Mouse (Mus musculus) liver, adult 2 months (tissue): ENCODE data around the gene Hoxd12. TPM values are rescaled to one million over a fixed set of nuclear protein-coding genes. Genes with fewer than 3 reads are reported as not detected.

Source experiments
- DNase-seq: peaks from one replicate; pipeline ENCODE4 v3.0.0-alpha.2; 2011; ENCODE audit warnings: low read depth, low spot score; ENCODE audit errors: extremely low read depth
- H3K27ac ChIP-seq: fragments of 200-500 bp; replicated peaks from 2 replicates; pipeline ENCODE4 v1.5.1; 2012; ENCODE audit warnings: low read depth, mild to moderate bottlenecking, control low read depth, inconsistent platforms, low read length; ENCODE audit not compliant: insufficient read depth
- H3K27me3 ChIP-seq: fragments of 200-500 bp; 2 replicates; pipeline ENCODE4 v1.6.1; 2012; ENCODE audit warnings: mild to moderate bottlenecking, moderate library complexity, low read length, inconsistent platforms; ENCODE audit not compliant: control insufficient read depth, insufficient read depth
- H3K36me3 ChIP-seq: fragments of 200-500 bp; 2 replicates; pipeline ENCODE4 v1.6.1; 2012; ENCODE audit warnings: low read length, inconsistent platforms; ENCODE audit not compliant: control insufficient read depth, insufficient read depth
- H3K4me1 ChIP-seq: fragments of 200-500 bp; 2 replicates; pipeline ENCODE4 v1.6.1; 2011; ENCODE audit warnings: low read length; ENCODE audit not compliant: control insufficient read depth, insufficient read depth
- H3K4me3 ChIP-seq: fragments of 200-500 bp; 2 replicates; pipeline ENCODE4 v1.5.1; 2011; ENCODE audit warnings: low read depth, mild to moderate bottlenecking, control low read depth, low read length, moderate library complexity; ENCODE audit not compliant: insufficient read depth
- H3K79me2 ChIP-seq: fragments of 200-500 bp; 2 replicates; pipeline ENCODE4 v1.6.1; 2012; ENCODE audit warnings: inconsistent platforms, mild to moderate bottlenecking, low read length, moderate library complexity; ENCODE audit not compliant: control insufficient read depth, insufficient read depth
- H3K9ac ChIP-seq: fragments of 200-500 bp; 2 replicates; pipeline ENCODE4 v1.6.1; 2012; ENCODE audit warnings: low read depth, mild to moderate bottlenecking, control low read depth, inconsistent platforms, low read length
- CTCF ChIP-seq: fragments of 200-500 bp; IDR thresholded peaks from 2 replicates; pipeline ENCODE4 v1.5.1; 2011; ENCODE audit warnings: low read depth, low read length, control low read depth
- POLR2A ChIP-seq: fragments of 200-500 bp; IDR thresholded peaks from 2 replicates; pipeline ENCODE4 v1.6.1; 2011; ENCODE audit warnings: low read length, control low read depth; ENCODE audit not compliant: insufficient read depth; ENCODE audit errors: extremely low read depth
- WGBS: fragments of 180-500 bp; shearing (Covaris S2); methylation state at CpG from one replicate; pipeline ENCODE4 v1.1.7; 2018; 5-methylcytosine and 5-hydroxymethylcytosine counted together
- polyA plus RNA-seq: library from polyadenylated mRNA; depleted of rRNA; stranded (reverse); fragments of >200 nt; gene quantifications from 2 replicates; pipeline ENCODE4 v1.2.3, GENCODE M21; 2012
- total RNA-seq: library from RNA; depleted of rRNA; stranded (reverse); fragments of >200 nt; gene quantifications from 2 replicates; pipeline ENCODE4 v1.2.3, GENCODE M21; 2014

Gene Hoxd12
- total and polyA plus RNA-seq, 2 experiments, result not detected

GRCm38 (mm10) chr2:74661685-74662084, 13.1 kb upstream of the Hoxd12 start:
- WGBS, result 6% methylated on average over 14 of the region's 14 CpGs
- TF ChIP-seq CTCF (no peak), POLR2A (no peak)
- no peak for DNase-seq

GRCm38 (mm10) chr2:74663291-74663925, 11.4 kb upstream of the Hoxd12 start:
- peaks cover 38% of the 10 kb centered on the region for H3K27me3 ChIP-seq
- H3K36me3 ChIP-seq, result no peaks in the 10 kb centered on the region
- H3K4me1 ChIP-seq, result no peaks in the 10 kb centered on the region
- no peak for TF ChIP-seq POLR2A
- TF ChIP-seq CTCF, result peak; percentile 69
- no peak overlapping the region for H3K9ac ChIP-seq
- 6% methylated on average over 18 of the region's 18 CpGs for WGBS
- no peak for DNase-seq
- H3K4me3 ChIP-seq, result no peak overlapping the region
- no peaks in the 10 kb centered on the region for H3K79me2 ChIP-seq
- H3K27ac ChIP-seq, result no peak overlapping the region

More at GRCm38 (mm10) chr2:74661685-74662084, 13.1 kb upstream of the Hoxd12 start:
- Histone ChIP-seq H3K4me3 (no peak overlapping the region), H3K79me2 (no peaks in the 10 kb centered on the region), H3K36me3 (no peaks in the 10 kb centered on the region), H3K4me1 (no peaks in the 10 kb centered on the region), H3K27me3 (peaks cover 31% of the 10 kb centered on the region), H3K9ac (no peak overlapping the region), H3K27ac (no peak overlapping the region)

GRCm38 (mm10) chr2:74666411-74666810, 8.4 kb upstream of the Hoxd12 start:
- H3K9ac ChIP-seq, result no peak overlapping the region

GRCm38 (mm10) chr2:74667191-74667841, 7.5 kb upstream of the Hoxd12 start:
- Histone ChIP-seq H3K27ac (no peak overlapping the region), H3K36me3 (no peaks in the 10 kb centered on the region), H3K4me1 (no peaks in the 10 kb centered on the region; the same call in 1 of the 2 replicates), H3K9ac (no peak overlapping the region), H3K79me2 (no peaks in the 10 kb centered on the region), H3K4me3 (no peak overlapping the region), H3K27me3 (peaks cover 40% of the 10 kb centered on the region)
- 7% methylated on average over 36 of the region's 36 CpGs for WGBS
- TF ChIP-seq CTCF, result no peak
- TF ChIP-seq POLR2A, result no peak
- DNase-seq, result no peak

More at GRCm38 (mm10) chr2:74666411-74666810, 8.4 kb upstream of the Hoxd12 start:
- Histone ChIP-seq H3K4me1 (no peaks in the 10 kb centered on the region), H3K27ac (no peak overlapping the region), H3K27me3 (peaks cover 37% of the 10 kb centered on the region), H3K4me3 (no peak overlapping the region), H3K36me3 (no peaks in the 10 kb centered on the region), H3K79me2 (no peaks in the 10 kb centered on the region)
- TF ChIP-seq POLR2A (no peak), CTCF (no peak)
- WGBS, result 6% methylated on average over 7 of the region's 7 CpGs
- DNase-seq, result no peak

- Histone ChIP-seq H3K9ac (no peak within 1 kb of the TSS), H3K4me1 (peaks cover 3% of the 10 kb centered on the region; the same call in 1 of the 2 replicates), H3K36me3 (no peaks in the 10 kb centered on the region), H3K27ac (no peak within 1 kb of the TSS), H3K79me2 (no peaks in the 10 kb centered on the region), H3K4me3 (no peak within 1 kb of the TSS; the same call in 1 of the 2 replicates), H3K27me3 (peaks cover 46% of the 10 kb centered on the region)
- DNase-seq, result no peak
- no peak for TF ChIP-seq POLR2A
- no peak for TF ChIP-seq CTCF
- WGBS, result 2% methylated on average over 36 of the region's 51 CpGs
These were observed 6.9 kb upstream of the Hoxd12 start, which contains the start of gene Hoxd13 for GRCm38 (mm10) chr2:74667842-74668357. Gene Hoxd13 (plus strand): TSS chr2:74668310.
